Mouse (Mus musculus) midbrain, embryonic 11.5 days (tissue): ENCODE measurements around the gene Aagab. TPM values are rescaled to one million over a fixed set of nuclear protein-coding genes. Genes with fewer than 3 reads are reported as not detected.

Source experiments
- ATAC-seq: fragments of 200-750 bp; cut with Nextera tagmentation; 2 replicates; pipeline ENCODE4 v1.8.0; 2017; ENCODE audit warnings: moderate TSS enrichment, moderate library complexity; ENCODE audit not compliant: low FRiP score
- DNase-seq: peaks from one replicate; pipeline ENCODE4 v3.0.0; 2015; ENCODE audit warnings: low spot score; ENCODE audit errors: missing footprints
- H3K27ac ChIP-seq: fragments of 300-500 bp; sonication (generic); 2 replicates; pipeline ENCODE4 v1.5.1; 2014; ENCODE audit warnings: low read depth, low read length
- H3K27me3 ChIP-seq: fragments of 300-500 bp; sonication (generic); 2 replicates; pipeline ENCODE4 v1.6.1; 2014; ENCODE audit warnings: mild to moderate bottlenecking, low read length, moderate library complexity, mixed read lengths; ENCODE audit not compliant: control insufficient read depth, insufficient read depth
- H3K36me3 ChIP-seq: fragments of 300-500 bp; sonication (generic); 2 replicates; pipeline ENCODE4 v1.6.1; 2014; ENCODE audit warnings: mild to moderate bottlenecking, low read length, moderate library complexity, mixed read lengths; ENCODE audit not compliant: control insufficient read depth, insufficient read depth
- H3K4me1 ChIP-seq: fragments of 300-500 bp; sonication (generic); 2 replicates; pipeline ENCODE4 v1.6.1; 2014; ENCODE audit warnings: low read length; ENCODE audit not compliant: control insufficient read depth, insufficient read depth
- H3K4me2 ChIP-seq: fragments of 300-500 bp; sonication (generic); 2 replicates; pipeline ENCODE4 v1.6.1; 2014; ENCODE audit warnings: mild to moderate bottlenecking, moderate library complexity
- H3K4me3 ChIP-seq: fragments of 300-500 bp; sonication (generic); 2 replicates; pipeline ENCODE4 v1.5.1; 2014; ENCODE audit warnings: low read depth, low read length
- H3K9ac ChIP-seq: fragments of 300-500 bp; sonication (generic); 2 replicates; pipeline ENCODE4 v1.6.1; 2014; ENCODE audit warnings: low read length
- H3K9me3 ChIP-seq: fragments of 300-500 bp; sonication (generic); 2 replicates; pipeline ENCODE4 v1.6.1; 2016; ENCODE audit warnings: low read length; ENCODE audit not compliant: control insufficient read depth
- WGBS: fragments of 180-500 bp; shearing (Covaris S2); extraction: QIAGEN DNeasy Blood & Tissue Kit; methylation state at CpG from one replicate; pipeline ENCODE4 v1.1.7; 2014; 5-methylcytosine and 5-hydroxymethylcytosine counted together
- polyA plus RNA-seq: library from polyadenylated mRNA; unstranded; fragments of >200 nt; fragmentation: Nextera tagmentation; extraction: Ambion mirVana; gene quantifications from 2 replicates; pipeline ENCODE4 v1.2.1, GENCODE M21; 2014

The Aagab gene
- polyA plus RNA-seq, 1 experiment from 2014 or later = 57.7 TPM

GRCm38 (mm10) chr9:63591661-63592256, 10.7 kb upstream of the Aagab start:
- no peaks in the 10 kb centered on the region for H3K4me1 ChIP-seq
- 81% methylated on average over 8 of the region's 8 CpGs for WGBS
- ATAC-seq = no peak
- no peaks in the 10 kb centered on the region for H3K36me3 ChIP-seq
- no peak overlapping the region for H3K4me3 ChIP-seq
- no peak overlapping the region for H3K27ac ChIP-seq
- no peaks in the 10 kb centered on the region for H3K27me3 ChIP-seq
- H3K4me2 ChIP-seq = no peak overlapping the region
- H3K9me3 ChIP-seq = no peaks in the 10 kb centered on the region
- peak; percentile 72 for DNase-seq
- H3K9ac ChIP-seq = no peak overlapping the region

- WGBS = 96% methylated on average over 1 of the region's 1 CpGs
- Histone ChIP-seq H3K9me3 (no peaks in the 10 kb centered on the region), H3K27me3 (no peaks in the 10 kb centered on the region), H3K4me2 (no peak overlapping the region), H3K27ac (no peak overlapping the region), H3K36me3 (no peaks in the 10 kb centered on the region), H3K9ac (no peak overlapping the region), H3K4me3 (no peak overlapping the region), H3K4me1 (no peaks in the 10 kb centered on the region)
- DNase-seq (peak; percentile 23), ATAC-seq (no peak)
Measured at GRCm38 (mm10) chr9:63595032-63595431, 7.4 kb upstream of the Aagab start.

- Histone ChIP-seq H3K4me3 (no peak overlapping the region), H3K9me3 (no peaks in the 10 kb centered on the region), H3K27me3 (no peaks in the 10 kb centered on the region), H3K36me3 (no peaks in the 10 kb centered on the region), H3K9ac (no peak overlapping the region), H3K27ac (no peak overlapping the region), H3K4me1 (no peaks in the 10 kb centered on the region), H3K4me2 (no peak overlapping the region)
- WGBS = 90% methylated on average over 8 of the region's 8 CpGs
- ATAC-seq (no peak), DNase-seq (no peak)
Measured at GRCm38 (mm10) chr9:63595652-63596051, 6.8 kb upstream of the Aagab start.

- DNase-seq (no peak), ATAC-seq (no peak)
- no peak overlapping the region for H3K4me3 ChIP-seq
- no peaks in the 10 kb centered on the region for H3K9me3 ChIP-seq
- H3K9ac ChIP-seq = no peak overlapping the region
- H3K4me2 ChIP-seq = no peak overlapping the region
- no peaks in the 10 kb centered on the region for H3K4me1 ChIP-seq
- H3K27ac ChIP-seq = no peak overlapping the region
- 89% methylated on average over 9 of the region's 9 CpGs for WGBS
- H3K36me3 ChIP-seq = no peaks in the 10 kb centered on the region
- H3K27me3 ChIP-seq = no peaks in the 10 kb centered on the region
Measured at GRCm38 (mm10) chr9:63596660-63597059, 5.8 kb upstream of the Aagab start.

- Histone ChIP-seq H3K4me2 (peak overlapping the region; percentile 83), H3K4me1 (peaks cover 15% of the 10 kb centered on the region), H3K9me3 (no peaks in the 10 kb centered on the region), H3K27me3 (no peaks in the 10 kb centered on the region), H3K4me3 (no peak overlapping the region), H3K27ac (no peak overlapping the region), H3K9ac (no peak overlapping the region), H3K36me3 (no peaks in the 10 kb centered on the region)
- ATAC-seq (no peak), DNase-seq (no peak)
- 58% methylated on average over 6 of the region's 6 CpGs for WGBS
Measured at GRCm38 (mm10) chr9:63603849-63604248, 1.4 kb downstream of the Aagab start.

GRCm38 (mm10) chr9:63606594-63606993, 4.1 kb downstream of the Aagab start:
- H3K9ac ChIP-seq = no peak overlapping the region
- 69% methylated on average over 2 of the region's 2 CpGs for WGBS
- H3K36me3 ChIP-seq = no peaks in the 10 kb centered on the region
- H3K4me2 ChIP-seq = no peak overlapping the region
- no peak for ATAC-seq
- no peaks in the 10 kb centered on the region for H3K9me3 ChIP-seq
- H3K27me3 ChIP-seq = no peaks in the 10 kb centered on the region
- peak; percentile 78 for DNase-seq
- no peak overlapping the region for H3K27ac ChIP-seq
- H3K4me1 ChIP-seq = peaks cover 27% of the 10 kb centered on the region
- no peak overlapping the region for H3K4me3 ChIP-seq

- Histone ChIP-seq H3K27ac (no peak overlapping the region), H3K4me2 (no peak overlapping the region), H3K9me3 (no peaks in the 10 kb centered on the region), H3K9ac (no peak overlapping the region), H3K4me3 (no peak overlapping the region), H3K36me3 (no peaks in the 10 kb centered on the region), H3K27me3 (no peaks in the 10 kb centered on the region), H3K4me1 (peaks cover 35% of the 10 kb centered on the region)
- WGBS = 75% methylated on average over 6 of the region's 6 CpGs
- ATAC-seq (no peak), DNase-seq (no peak)
Measured at GRCm38 (mm10) chr9:63608006-63608405, 5.5 kb downstream of the Aagab start.

GRCm38 (mm10) chr9:63609246-63609645, 6.8 kb downstream of the Aagab start:
- no peak overlapping the region for H3K27ac ChIP-seq
- ATAC-seq (no peak), DNase-seq (peak; percentile 82)
- H3K36me3 ChIP-seq = no peaks in the 10 kb centered on the region
- WGBS = 66% methylated on average over 8 of the region's 8 CpGs
- no peak overlapping the region for H3K4me2 ChIP-seq
- no peak overlapping the region for H3K4me3 ChIP-seq
- H3K27me3 ChIP-seq = no peaks in the 10 kb centered on the region
- H3K9ac ChIP-seq = no peak overlapping the region; the same call in 1 of the 2 replicates
- no peaks in the 10 kb centered on the region for H3K9me3 ChIP-seq
- peaks cover 28% of the 10 kb centered on the region for H3K4me1 ChIP-seq

GRCm38 (mm10) chr9:63609776-63610175, 7.3 kb downstream of the Aagab start:
- Histone ChIP-seq H3K27me3 (no peaks in the 10 kb centered on the region), H3K27ac (no peak overlapping the region), H3K9me3 (no peaks in the 10 kb centered on the region), H3K4me3 (no peak overlapping the region), H3K4me1 (peaks cover 28% of the 10 kb centered on the region), H3K9ac (no peak overlapping the region), H3K36me3 (no peaks in the 10 kb centered on the region), H3K4me2 (no peak overlapping the region)
- 89% methylated on average over 2 of the region's 2 CpGs for WGBS
- ATAC-seq (no peak), DNase-seq (peak; percentile 67)
